Comparison of ENCODE assay signal across 8 mouse cellular contexts in the genomic region with DNA sequence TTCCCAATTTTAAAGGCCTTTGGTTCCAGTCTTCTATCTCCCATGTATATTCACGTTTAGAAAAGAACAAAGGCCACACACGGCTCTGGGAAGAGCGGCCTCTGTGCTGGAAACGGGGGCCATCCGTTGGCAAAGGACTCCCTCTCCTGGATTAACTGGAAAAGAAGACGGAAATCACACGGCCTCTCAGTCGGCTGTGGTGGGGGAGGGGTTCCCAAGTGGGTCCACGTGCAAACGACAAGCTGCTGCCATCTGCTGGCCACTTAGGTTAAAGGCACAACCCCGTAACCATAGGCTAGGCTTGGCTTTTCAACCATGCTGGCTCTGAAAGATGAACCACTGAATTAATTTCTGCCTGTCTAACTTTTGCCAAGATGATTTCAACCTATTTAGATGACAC.
DNase-seq lines count a peak whose midpoint lies in the region; ATAC-seq and TF ChIP-seq lines count a peak whose summit lies in the region.

No protein-coding gene starts in this region.

- H3K36me3 ChIP-seq in forebrain, embryonic 16.5 days (ENCODE audit: control insufficient read depth, insufficient read depth), result no peaks in the 10 kb centered on the region
- H3K36me3 ChIP-seq in liver, postnatal 0 days (replicated peaks; ENCODE audit: insufficient read depth, low read length), result no peaks in the 10 kb centered on the region
- H3K36me3 ChIP-seq in neural tube, embryonic 14.5 days (ENCODE audit: control insufficient read depth, insufficient read depth, low read length), result no peaks in the 10 kb centered on the region
- no peaks in the 10 kb centered on the region for H3K36me3 ChIP-seq in testis, adult 2 months (ENCODE audit: control insufficient read depth, insufficient read depth, low read length)

- intact Hi-C loops in heart, postnatal 25 days (cut with DNase I), result loop anchor here (2.0 to 5.0 kb wide), 3 partner anchors 271 to 651 kb away; no protein-coding TSS in a partner anchor

- H3K4me1 ChIP-seq in forebrain, embryonic 16.5 days (replicated peaks; ENCODE audit: control insufficient read depth, insufficient read depth, low read length), result peaks cover 3% of the 10 kb centered on the region
- H3K4me1 ChIP-seq in liver, postnatal 0 days (ENCODE audit: insufficient read depth), result no peaks in the 10 kb centered on the region
- peaks cover 3% of the 10 kb centered on the region; the same call in 1 of the 2 replicates for H3K4me1 ChIP-seq in neural tube, embryonic 14.5 days (ENCODE audit: control insufficient read depth, insufficient read depth, low read length)
- no peaks in the 10 kb centered on the region for H3K4me1 ChIP-seq in testis, adult 2 months (ENCODE audit: control insufficient read depth, insufficient read depth, low read length)

- peak overlapping the region; percentile 75 for H3K27ac ChIP-seq in forebrain, embryonic 16.5 days (ENCODE audit: low read length)
- no peak overlapping the region for H3K27ac ChIP-seq in liver, postnatal 0 days (ENCODE audit: low read depth)
- peak overlapping the region; percentile 50; the same call in 1 of the 2 replicates for H3K27ac ChIP-seq in neural tube, embryonic 14.5 days (ENCODE audit: low read depth, low read length)
- H3K27ac ChIP-seq in testis, adult 2 months (ENCODE audit: control insufficient read depth, insufficient read depth, low read depth, low read length), result no peak overlapping the region

- peak overlapping the region; percentile 19; the same call in 1 of the 2 replicates for H3K4me2 ChIP-seq in forebrain, embryonic 16.5 days (ENCODE audit: low read length)
- peak overlapping the region; percentile 10; the same call in 1 of the 2 replicates for H3K4me2 ChIP-seq in liver, postnatal 0 days (ENCODE audit: low read depth, low read length)
- no peak overlapping the region for H3K4me2 ChIP-seq in neural tube, embryonic 14.5 days (ENCODE audit: low read depth, low read length)

- peak overlapping the region; percentile 48 for H3K9ac ChIP-seq in forebrain, embryonic 16.5 days (replicated peaks; ENCODE audit: low read depth, low read length)
- no peak overlapping the region for H3K9ac ChIP-seq in liver, postnatal 0 days (replicated peaks)
- H3K9ac ChIP-seq in neural tube, embryonic 14.5 days (replicated peaks; ENCODE audit: low read depth, low read length), result no peak overlapping the region

- no peaks in the 10 kb centered on the region for H3K9me3 ChIP-seq in forebrain, embryonic 16.5 days (ENCODE audit: control insufficient read depth, low read length)
- H3K9me3 ChIP-seq in liver, postnatal 0 days (ENCODE audit: low read length), result no peaks in the 10 kb centered on the region
- H3K9me3 ChIP-seq in neural tube, embryonic 14.5 days (ENCODE audit: control insufficient read depth, low read length), result no peaks in the 10 kb centered on the region

- TF ChIP-seq POLR2A in testis, adult 2 months (IDR thresholded peaks at IDR 0.05; ENCODE audit: control insufficient read depth, low read depth, low read length), result no peak

- 0% methylated on average over 11 of the region's 11 CpGs for whole genome bisulfite sequencing in forebrain, embryonic 16.5 days
- WGBS in liver, postnatal 0 days (ENCODE audit: insufficient replicate concordance), result 1% methylated on average over 11 of the region's 11 CpGs
- under 1% methylated on average over 11 of the region's 11 CpGs for WGBS in neural tube, embryonic 14.5 days

- peak; percentile 97 for TF ChIP-seq CTCF in liver, postnatal 0 days (IDR thresholded peaks at IDR 0.05; ENCODE audit: low read depth)
- TF ChIP-seq CTCF in testis, adult 2 months (IDR thresholded peaks at IDR 0.05; ENCODE audit: control insufficient read depth, insufficient read depth, insufficient replicate concordance, low read depth, low read length), result peak; percentile 80; the same call in 1 of the 2 replicates

- TF ChIP-seq EP300 in liver, postnatal 0 days (IDR thresholded peaks at IDR 0.05; ENCODE audit: low read depth), result 0 out of 2 replicates have a peak, but pooled peaks have one; percentile 10

- peak; percentile 96 for DNase-seq in ES-CJ7 (ENCODE audit: low read depth, low spot score)
- peak; percentile 96 for DNase-seq in cerebellum, adult 11 months
- DNase-seq in heart, postnatal 25 days (ENCODE audit: low spot score), result peak; percentile 78
- DNase-seq in layer of hippocampus, adult 11-12 months (ENCODE audit: low spot score), result peak; percentile 96
- peak; percentile 91 for DNase-seq in liver, postnatal 0 days

- H3K4me3 ChIP-seq in forebrain, embryonic 16.5 days (replicated peaks; ENCODE audit: low read length), result no peak overlapping the region
- no peak overlapping the region for H3K4me3 ChIP-seq in liver, postnatal 0 days (ENCODE audit: low read depth, low read length)
- H3K4me3 ChIP-seq in neural tube, embryonic 14.5 days (ENCODE audit: low read depth, low read length), result no peak overlapping the region
- no peak overlapping the region for H3K4me3 ChIP-seq in testis, adult 2 months (ENCODE audit: control insufficient read depth, low read depth, low read length)

- peak; percentile 97 for ATAC-seq in forebrain, embryonic 16.5 days
- peak; percentile 83 for ATAC-seq in liver, postnatal 0 days
- peak; percentile 95 for ATAC-seq in neural tube, embryonic 14.5 days (ENCODE audit: low read depth)

- peaks cover 7% of the 10 kb centered on the region; the same call in 1 of the 2 replicates for H3K27me3 ChIP-seq in forebrain, embryonic 16.5 days (replicated peaks; ENCODE audit: control insufficient read depth, insufficient read depth, low read length)
- H3K27me3 ChIP-seq in liver, postnatal 0 days (ENCODE audit: insufficient read depth, low read length), result no peaks in the 10 kb centered on the region
- H3K27me3 ChIP-seq in neural tube, embryonic 14.5 days (ENCODE audit: control insufficient read depth, insufficient read depth, low read length), result no peaks in the 10 kb centered on the region
- H3K27me3 ChIP-seq in testis, adult 2 months (ENCODE audit: control insufficient read depth, insufficient read depth, low read length), result no peaks in the 10 kb centered on the region

Comparison
In these comparisons a context has a peak if more than half of its experiments do, and no peak if none do; other contexts are left out.
1. H3K27ac ChIP-seq: peak in forebrain, embryonic 16.5 days (single experiment) and neural tube, embryonic 14.5 days (single experiment); none in liver, postnatal 0 days (single experiment) and testis, adult 2 months (single experiment).
2. Peak in every context shown above with its lines, with median percentiles within 50 percentile points of each other: DNase-seq and ATAC-seq.